Mouse (Mus musculus): ENCODE measurements around the gene Anapc11. TPM values are rescaled to one million over a fixed set of nuclear protein-coding genes. Genes with fewer than 3 reads are reported as not detected.
"Not testable (repeated sequence)": the region's sequence is repeated elsewhere in the genome, so short reads cannot be mapped to it uniquely, and the experiment has no call there.

Gene Anapc11
- polyA plus RNA-seq, 1 experiment: 254 TPM

DNA sequence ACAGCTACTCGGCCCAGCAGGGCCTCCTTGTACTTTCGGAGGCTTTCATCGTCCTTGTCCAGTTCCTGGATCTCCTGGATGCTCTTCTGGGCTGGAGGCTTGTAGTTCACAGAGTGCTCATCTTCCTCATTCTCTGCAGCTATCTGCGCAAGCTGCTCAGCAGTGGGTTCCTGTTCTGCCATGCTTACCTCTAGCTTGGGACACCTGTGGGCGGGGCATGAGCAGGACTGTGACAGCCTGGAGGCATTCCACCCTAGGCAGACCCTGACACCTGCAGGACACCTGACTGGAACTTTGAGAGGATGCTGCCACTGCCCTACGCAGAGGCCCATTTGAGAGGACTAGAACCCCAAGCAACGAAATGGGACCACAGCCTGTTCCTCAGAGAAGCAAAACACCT is 18.0 kb upstream of the Anapc11 start:
- Histone ChIP-seq H3K79me2 (ENCODE audit: control insufficient read depth, insufficient read depth) (peaks cover 45% of the 10 kb centered on the region), H3K4me3 (ENCODE audit: insufficient read depth, poor library complexity, severe bottlenecking) (peak overlapping the region; percentile 97), H3ac (ENCODE audit: control insufficient read depth, insufficient read length, low read depth) (peak overlapping the region; percentile 69), H3K27me3 (ENCODE audit: control insufficient read depth, insufficient read depth, insufficient read length) (no peaks in the 10 kb centered on the region), H3K36me3 (ENCODE audit: control insufficient read depth, insufficient read depth) (peaks cover 65% of the 10 kb centered on the region), H3K79me3 (ENCODE audit: low read depth) (peaks cover 24% of the 10 kb centered on the region)
- TF ChIP-seq MYOD1 (IDR thresholded peaks at IDR 0.05; ENCODE audit: control insufficient read depth, insufficient read length, low read depth): no peak
- TF ChIP-seq MAX (IDR thresholded peaks at IDR 0.05): no peak
- TF ChIP-seq CEBPB (IDR thresholded peaks at IDR 0.05; ENCODE audit: low read depth): no peak
- no peak for TF ChIP-seq CTCF (IDR thresholded peaks at IDR 0.05; ENCODE audit: control insufficient read depth, insufficient read depth, insufficient read length)
- TF ChIP-seq FOSL1 (IDR thresholded peaks at IDR 0.05; ENCODE audit: insufficient read depth, low read length, poor library complexity, severe bottlenecking): no peak
- no peak for TF ChIP-seq MYOG (IDR thresholded peaks at IDR 0.05; ENCODE audit: control insufficient read depth, extremely low read depth, insufficient read length)
- no peak for TF ChIP-seq USF1 (IDR thresholded peaks at IDR 0.05; ENCODE audit: low read depth)

DNA sequence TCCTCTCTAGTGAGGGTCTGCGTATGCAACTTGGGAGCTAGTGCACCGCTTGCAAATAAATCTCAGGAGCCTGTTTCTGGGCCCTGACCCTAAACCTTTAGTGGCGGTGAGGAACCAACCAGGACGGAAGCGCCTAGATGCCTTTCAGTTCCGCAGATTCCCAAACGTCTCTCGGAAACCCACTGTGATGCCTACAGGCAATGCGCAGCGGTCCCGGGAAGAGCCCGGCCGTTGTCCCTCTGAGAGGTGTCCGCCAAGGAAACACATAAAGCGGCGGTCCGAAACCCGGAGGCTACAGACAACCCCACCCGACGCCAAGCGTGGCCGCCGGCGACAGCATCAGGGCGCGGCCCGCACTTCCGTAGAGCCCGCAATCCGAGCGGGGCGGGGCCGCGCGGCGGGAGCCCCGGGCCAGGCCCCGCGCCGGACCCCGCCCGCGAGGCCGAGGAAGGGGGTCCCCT is 17.3 kb upstream of the Anapc11 start:
- peaks cover 72% of the 10 kb centered on the region for H3K36me3 ChIP-seq (ENCODE audit: control insufficient read depth, insufficient read depth)
- TF ChIP-seq MYOD1 (IDR thresholded peaks at IDR 0.05; ENCODE audit: control insufficient read depth, insufficient read length, low read depth): no peak
- TF ChIP-seq FOSL1 (IDR thresholded peaks at IDR 0.05; ENCODE audit: insufficient read depth, low read length, poor library complexity, severe bottlenecking): no peak
- TF ChIP-seq MAX (IDR thresholded peaks at IDR 0.05): no peak
- no peak for TF ChIP-seq CTCF (IDR thresholded peaks at IDR 0.05; ENCODE audit: control insufficient read depth, insufficient read depth, insufficient read length)
- TF ChIP-seq USF1 (IDR thresholded peaks at IDR 0.05; ENCODE audit: low read depth): no peak
- no peak for TF ChIP-seq MYOG (IDR thresholded peaks at IDR 0.05; ENCODE audit: control insufficient read depth, extremely low read depth, insufficient read length)
- no peak for TF ChIP-seq CEBPB (IDR thresholded peaks at IDR 0.05; ENCODE audit: low read depth)
- peaks cover 45% of the 10 kb centered on the region for H3K79me2 ChIP-seq (ENCODE audit: control insufficient read depth, insufficient read depth)
- peaks cover 24% of the 10 kb centered on the region for H3K79me3 ChIP-seq (ENCODE audit: low read depth)
- peak overlapping the region; percentile 69 for H3ac ChIP-seq (ENCODE audit: control insufficient read depth, insufficient read length, low read depth)
- no peaks in the 10 kb centered on the region for H3K27me3 ChIP-seq (ENCODE audit: control insufficient read depth, insufficient read depth, insufficient read length)
- H3K4me3 ChIP-seq (ENCODE audit: insufficient read depth, poor library complexity, severe bottlenecking): peak overlapping the region; percentile 97

DNA sequence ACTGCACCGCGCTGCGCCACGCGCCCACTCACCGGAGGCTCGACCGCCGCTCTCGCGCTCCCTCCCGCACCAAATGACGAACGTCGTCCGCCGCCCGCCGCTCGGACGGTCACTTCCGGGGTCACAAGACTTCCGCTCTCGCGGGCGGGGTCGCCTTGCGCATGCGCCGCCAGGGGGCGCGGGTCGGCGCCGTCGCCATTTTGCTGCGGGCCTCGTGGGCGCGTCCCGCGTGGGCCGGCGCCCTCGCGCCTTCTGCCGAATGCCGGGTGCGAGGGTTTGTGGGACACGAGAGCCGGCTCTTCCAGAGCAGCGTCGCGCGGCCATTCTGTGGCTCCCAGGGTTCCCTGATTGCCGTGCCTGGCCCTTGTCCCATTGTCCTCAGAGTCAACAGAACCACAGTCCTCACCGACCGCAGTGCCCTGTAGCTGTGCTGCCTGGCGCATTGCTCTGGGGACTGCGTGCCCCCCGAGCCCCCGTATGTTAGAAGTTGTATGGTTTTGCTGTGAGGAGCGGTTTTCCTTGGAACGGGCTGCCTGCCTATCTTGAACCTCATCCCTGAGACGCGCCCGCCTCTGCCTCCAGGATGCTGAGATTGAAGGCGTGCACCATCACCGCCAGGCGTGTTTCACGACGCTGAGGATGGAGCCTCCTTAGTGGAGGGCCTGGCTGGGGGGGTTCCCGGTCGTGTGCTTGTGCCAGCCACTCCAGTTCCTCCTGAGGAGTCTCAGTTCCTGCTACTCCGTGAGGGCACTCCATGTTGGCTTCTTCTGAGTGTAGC is 16.5 kb upstream of the Anapc11 start, which contains the start of gene Arhgdia:
Arhgdia (minus strand) TSS at position 135 of the 778 bp plus-strand sequence.
- peak within 1 kb of the TSS; percentile 97 for H3K4me3 ChIP-seq (ENCODE audit: insufficient read depth, poor library complexity, severe bottlenecking)
- H3K79me3 ChIP-seq (ENCODE audit: low read depth): peaks cover 24% of the 10 kb centered on the region
- peak within 1 kb of the TSS; percentile 69 for H3ac ChIP-seq (ENCODE audit: control insufficient read depth, insufficient read length, low read depth)
- peaks cover 73% of the 10 kb centered on the region for H3K36me3 ChIP-seq (ENCODE audit: control insufficient read depth, insufficient read depth)
- TF ChIP-seq USF1 (IDR thresholded peaks at IDR 0.05; ENCODE audit: low read depth) (no peak), CEBPB (IDR thresholded peaks at IDR 0.05; ENCODE audit: low read depth) (no peak), MAX (IDR thresholded peaks at IDR 0.05) (peak; percentile 99), FOSL1 (IDR thresholded peaks at IDR 0.05; ENCODE audit: insufficient read depth, low read length, poor library complexity, severe bottlenecking) (no peak), MYOD1 (IDR thresholded peaks at IDR 0.05; ENCODE audit: control insufficient read depth, insufficient read length, low read depth) (no peak), CTCF (IDR thresholded peaks at IDR 0.05; ENCODE audit: control insufficient read depth, insufficient read depth, insufficient read length) (peak; percentile 14), MYOG (IDR thresholded peaks at IDR 0.05; ENCODE audit: control insufficient read depth, extremely low read depth, insufficient read length) (no peak)
- peaks cover 45% of the 10 kb centered on the region for H3K79me2 ChIP-seq (ENCODE audit: control insufficient read depth, insufficient read depth)
- H3K27me3 ChIP-seq (ENCODE audit: control insufficient read depth, insufficient read depth, insufficient read length): no peaks in the 10 kb centered on the region

DNA sequence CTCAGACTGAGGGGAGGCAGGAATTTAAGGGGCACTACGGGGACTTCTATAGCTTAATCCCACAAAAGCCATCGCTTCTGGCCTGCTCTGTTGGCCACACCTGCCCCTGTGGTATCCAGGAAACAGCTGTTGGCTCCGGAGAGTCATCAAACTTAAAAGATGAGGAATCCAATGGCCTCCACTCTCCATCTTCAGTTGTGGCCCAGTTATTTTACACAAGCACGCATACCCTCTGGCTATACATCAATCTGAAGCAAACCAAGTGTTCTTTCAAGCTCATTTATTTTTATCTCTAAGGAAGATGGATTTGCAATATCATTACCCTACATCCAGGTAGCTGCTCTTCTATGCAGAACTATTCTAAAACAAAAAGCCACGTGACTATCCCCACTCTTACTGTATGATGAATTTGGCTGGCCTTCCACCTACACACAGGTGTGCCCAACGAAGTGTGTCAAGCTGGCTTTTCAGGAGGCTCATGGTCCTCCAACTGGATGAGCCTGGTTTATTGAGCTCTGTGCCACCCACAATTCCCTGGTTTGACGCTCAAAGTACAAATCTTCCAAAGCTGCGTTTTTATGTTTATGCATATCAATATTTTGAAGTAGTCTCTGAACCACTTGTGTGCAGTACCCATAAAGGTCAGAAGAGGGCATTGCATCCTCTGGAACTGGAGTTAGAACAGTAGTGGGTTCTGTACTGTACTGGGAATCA is 15.8 kb upstream of the Anapc11 start:
- H3ac ChIP-seq (ENCODE audit: control insufficient read depth, insufficient read length, low read depth): no peak overlapping the region
- H3K79me3 ChIP-seq (ENCODE audit: low read depth): peaks cover 24% of the 10 kb centered on the region
- no peak for TF ChIP-seq USF1 (IDR thresholded peaks at IDR 0.05; ENCODE audit: low read depth)
- no peak for TF ChIP-seq CEBPB (IDR thresholded peaks at IDR 0.05; ENCODE audit: low read depth)
- TF ChIP-seq MAX (IDR thresholded peaks at IDR 0.05): no peak
- TF ChIP-seq FOSL1 (IDR thresholded peaks at IDR 0.05; ENCODE audit: insufficient read depth, low read length, poor library complexity, severe bottlenecking): no peak
- no peak for TF ChIP-seq CTCF (IDR thresholded peaks at IDR 0.05; ENCODE audit: control insufficient read depth, insufficient read depth, insufficient read length)
- no peak for TF ChIP-seq MYOD1 (IDR thresholded peaks at IDR 0.05; ENCODE audit: control insufficient read depth, insufficient read length, low read depth)
- no peak for TF ChIP-seq MYOG (IDR thresholded peaks at IDR 0.05; ENCODE audit: control insufficient read depth, extremely low read depth, insufficient read length)
- H3K79me2 ChIP-seq (ENCODE audit: control insufficient read depth, insufficient read depth): peaks cover 45% of the 10 kb centered on the region
- H3K27me3 ChIP-seq (ENCODE audit: control insufficient read depth, insufficient read depth, insufficient read length): no peaks in the 10 kb centered on the region
- no peak overlapping the region for H3K4me3 ChIP-seq (ENCODE audit: insufficient read depth, poor library complexity, severe bottlenecking)
- peaks cover 73% of the 10 kb centered on the region for H3K36me3 ChIP-seq (ENCODE audit: control insufficient read depth, insufficient read depth)

DNA sequence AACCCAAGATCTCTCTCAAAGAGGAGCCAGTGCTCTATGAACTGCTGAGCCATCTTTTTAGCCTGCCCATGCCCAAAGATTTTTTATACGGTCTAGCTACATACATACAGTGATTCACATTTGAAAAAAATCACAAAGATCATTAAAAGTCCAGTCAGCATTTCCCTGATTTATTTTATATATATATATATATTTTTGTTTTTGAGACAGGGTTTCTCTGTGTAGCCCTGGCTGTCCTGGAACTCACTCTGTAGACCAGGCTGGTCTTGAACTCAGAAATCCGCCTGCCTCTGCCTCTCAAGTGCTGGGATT is 15.3 kb upstream of the Anapc11 start:
- Histone ChIP-seq H3K36me3 (ENCODE audit: control insufficient read depth, insufficient read depth) (peaks cover 73% of the 10 kb centered on the region), H3K79me3 (ENCODE audit: low read depth) (peaks cover 24% of the 10 kb centered on the region)

More for the DNA sequence above, 15.3 kb upstream of the Anapc11 start:
- H3K79me2 ChIP-seq (ENCODE audit: control insufficient read depth, insufficient read depth): peaks cover 40% of the 10 kb centered on the region
- not testable (repeated sequence) for H3K27me3 ChIP-seq (ENCODE audit: control insufficient read depth, insufficient read depth, insufficient read length); H3ac ChIP-seq (ENCODE audit: control insufficient read depth, insufficient read length, low read depth); H3K4me3 ChIP-seq (ENCODE audit: insufficient read depth, poor library complexity, severe bottlenecking)

All from C2C12 (cell line).